Mouse (Mus musculus) neural tube, embryonic 10.5 days (tissue): ENCODE results near the gene Tmprss13.

Experiments
- DNase-seq: peaks from one replicate; pipeline ENCODE4 v3.0.0-alpha.2; 2017; ENCODE audit warnings: low spot score; ENCODE audit errors: extremely low spot score

The Tmprss13 gene

GRCm38 (mm10) chr9:45382336-45382735 is 63.4 kb downstream of the Tmprss13 start:
- DNase-seq = no peak

GRCm38 (mm10) chr9:45382834-45383233 is 63.9 kb downstream of the Tmprss13 start:
- no peak for DNase-seq

GRCm38 (mm10) chr9:45383883-45384282 is 65.0 kb downstream of the Tmprss13 start:
- no peak for DNase-seq

- DNase-seq = no peak
These were observed 67.8 kb downstream of the Tmprss13 start for GRCm38 (mm10) chr9:45386698-45387097.

- DNase-seq = peak; percentile 89
These were observed 69.6 kb downstream of the Tmprss13 start for GRCm38 (mm10) chr9:45388385-45388994.

GRCm38 (mm10) chr9:45389596-45389995 is 70.7 kb downstream of the Tmprss13 start:
- DNase-seq = no peak

- DNase-seq = no peak
These were observed 72.4 kb downstream of the Tmprss13 start for GRCm38 (mm10) chr9:45391299-45391698.

GRCm38 (mm10) chr9:45395218-45395617 is 76.3 kb downstream of the Tmprss13 start:
- no peak for DNase-seq

- no peak for DNase-seq
These were observed 76.9 kb downstream of the Tmprss13 start for GRCm38 (mm10) chr9:45395796-45396195.
